Mouse (Mus musculus): Measurements from ENCODE around the gene Lpar1. TPM values are rescaled to one million over a fixed set of nuclear protein-coding genes. Genes with fewer than 3 reads are reported as not detected.

Lpar1 gene
- not detected for total RNA-seq (2023)

GRCm38 (mm10) chr4:58553631-58554358, at the start of gene Lpar1:
Gene Lpar1, minus strand, starts transcription at chr4:58553898.

Other genes with a start within 250 kb of the Lpar1 start
- under 1 TPM in 1 of 2 experiments, not detected in 1; 0.41 TPM for gene Olfr267, start 233.8 kb upstream of the Lpar1 start, total RNA-seq (2023)

Measured in B cell, adult 67 days (primary cell).